Comparison of ENCODE assay signal across 14 mouse cellular contexts in genomic region chr8:110454466-110454865, GRCm38 (mm10).
"Had no signal": no experiment of that assay in that cellular context is flagged by ENCODE, and none has a peak within 500 bp of the region (broad histone marks: within the 10 kb centered on the region; RNA-seq: fewer than 3 reads in every experiment).

No protein-coding gene starts in this region.

- H3K4me3 ChIP-seq: left cerebral cortex, adult 2 months; limb, embryonic 12.5 days; liver, embryonic 13.5 days; lung, embryonic 15.5 days; megakaryocyte, embryonic 14.5 days; midbrain, embryonic 12.5 days had no signal

- H3K36me3 ChIP-seq: limb, embryonic 12.5 days; liver, embryonic 13.5 days; lung, embryonic 15.5 days; midbrain, embryonic 12.5 days had no signal

- H3K9me3 ChIP-seq: limb, embryonic 12.5 days; liver, embryonic 13.5 days; lung, embryonic 15.5 days; midbrain, embryonic 12.5 days had no signal

- ATAC-seq: intestine, embryonic 16.5 days; liver, postnatal 0 days; midbrain, embryonic 16.5 days had no signal

- H3K9ac ChIP-seq: limb, embryonic 12.5 days; liver, embryonic 13.5 days; liver, postnatal 0 days; lung, embryonic 15.5 days; midbrain, embryonic 12.5 days had no signal

- H3K27me3 ChIP-seq: limb, embryonic 12.5 days; liver, embryonic 13.5 days; lung, embryonic 15.5 days; megakaryocyte, embryonic 14.5 days; midbrain, embryonic 12.5 days had no signal

- H3K4me1 ChIP-seq: limb, embryonic 12.5 days; liver, embryonic 13.5 days; lung, embryonic 15.5 days; megakaryocyte, embryonic 14.5 days; midbrain, embryonic 12.5 days had no signal

- H3K4me2 ChIP-seq: limb, embryonic 12.5 days; liver, embryonic 13.5 days; lung, embryonic 15.5 days; midbrain, embryonic 12.5 days had no signal

- DNase-seq: liver; liver, embryonic 13.5 days; liver, postnatal 0 days; lung, postnatal 14 days; right cerebral cortex, postnatal 14 days; thymus, postnatal 36 days had no signal

- H3K27ac ChIP-seq: left cerebral cortex, adult 2 months; limb, embryonic 12.5 days; liver, embryonic 13.5 days; lung, embryonic 15.5 days; macrophage; midbrain, embryonic 12.5 days had no signal
